Comparison of ENCODE assay signal across 31 mouse cellular contexts in genomic region chr2:49241715-49242114, GRCm38 (mm10).
"Had no signal": no experiment of that assay in that cellular context is flagged by ENCODE, and none has a peak within 500 bp of the region (broad histone marks: within the 10 kb centered on the region; RNA-seq: fewer than 3 reads in every experiment).

No protein-coding gene starts in this region.

- H3K4me3 ChIP-seq: left cerebral cortex, adult 2 months; limb, embryonic 10.5 days; limb, embryonic 12.5 days; limb, embryonic 13.5 days; limb, embryonic 15.5 days; liver, embryonic 12.5 days; liver, embryonic 13.5 days; liver, embryonic 15.5 days; lung, embryonic 15.5 days; megakaryocyte, embryonic 14.5 days; midbrain, embryonic 10.5 days; midbrain, embryonic 12.5 days; midbrain, embryonic 13.5 days; midbrain, embryonic 15.5 days; myocyte had no signal

- H3K27ac ChIP-seq: left cerebral cortex, adult 2 months; limb, embryonic 10.5 days; limb, embryonic 12.5 days; limb, embryonic 13.5 days; limb, embryonic 15.5 days; liver, embryonic 12.5 days; liver, embryonic 13.5 days; liver, embryonic 14.5 days; liver, embryonic 15.5 days; lung, embryonic 15.5 days; macrophage; midbrain, embryonic 10.5 days; midbrain, embryonic 12.5 days; midbrain, embryonic 13.5 days; midbrain, embryonic 15.5 days had no signal

- DNase-seq: left cerebral cortex, postnatal 4 days; liver; liver, embryonic 13.5 days; liver, postnatal 0 days; lung, adult 18-20 months; lung, adult 2 months; lung, embryonic 14.5 days; lung, postnatal 10 days; lung, postnatal 14 days; lung, postnatal 36 days; lung, postnatal 4 days; midbrain, embryonic 14.5 days had no signal

- H3K9ac ChIP-seq: limb, embryonic 12.5 days; limb, embryonic 13.5 days; limb, embryonic 15.5 days; liver, embryonic 12.5 days; liver, embryonic 13.5 days; liver, embryonic 14.5 days; liver, embryonic 15.5 days; liver, postnatal 0 days; lung, embryonic 14.5 days; lung, embryonic 15.5 days; midbrain, embryonic 12.5 days; midbrain, embryonic 13.5 days; midbrain, embryonic 15.5 days had no signal

- H3K9me3 ChIP-seq: limb, embryonic 10.5 days; limb, embryonic 12.5 days; limb, embryonic 13.5 days; limb, embryonic 15.5 days; liver, embryonic 12.5 days; liver, embryonic 13.5 days; liver, embryonic 15.5 days; lung, embryonic 15.5 days; megakaryocyte, embryonic 14.5 days; midbrain, embryonic 10.5 days; midbrain, embryonic 12.5 days; midbrain, embryonic 13.5 days; midbrain, embryonic 15.5 days had no signal

- H3K4me2 ChIP-seq: limb, embryonic 12.5 days; limb, embryonic 13.5 days; limb, embryonic 15.5 days; liver, embryonic 11.5 days; liver, embryonic 12.5 days; liver, embryonic 13.5 days; liver, embryonic 15.5 days; lung, embryonic 14.5 days; lung, embryonic 15.5 days; midbrain, embryonic 12.5 days; midbrain, embryonic 13.5 days; midbrain, embryonic 15.5 days had no signal

- H3K4me1 ChIP-seq: limb, embryonic 10.5 days; limb, embryonic 12.5 days; limb, embryonic 13.5 days; limb, embryonic 15.5 days; liver, embryonic 12.5 days; liver, embryonic 13.5 days; liver, embryonic 15.5 days; lung, embryonic 15.5 days; megakaryocyte, embryonic 14.5 days; midbrain, embryonic 10.5 days; midbrain, embryonic 12.5 days; midbrain, embryonic 13.5 days; midbrain, embryonic 15.5 days had no signal

- ATAC-seq: liver, embryonic 12.5 days; liver, postnatal 0 days; lung, postnatal 0 days; midbrain, embryonic 13.5 days; midbrain, embryonic 15.5 days; midbrain, embryonic 16.5 days had no signal

- H3K36me3 ChIP-seq: limb, embryonic 10.5 days; limb, embryonic 13.5 days; limb, embryonic 15.5 days; liver, embryonic 12.5 days; liver, embryonic 13.5 days; liver, embryonic 15.5 days; lung, embryonic 15.5 days; midbrain, embryonic 10.5 days; midbrain, embryonic 12.5 days; midbrain, embryonic 15.5 days had no signal

- H3K27me3 ChIP-seq: limb, embryonic 12.5 days; limb, embryonic 13.5 days; limb, embryonic 15.5 days; liver, embryonic 12.5 days; liver, embryonic 13.5 days; liver, embryonic 15.5 days; lung, embryonic 15.5 days; megakaryocyte, embryonic 14.5 days; midbrain, embryonic 12.5 days; midbrain, embryonic 13.5 days; midbrain, embryonic 15.5 days had no signal
